Mouse (Mus musculus) intestine, embryonic 14.5 days (tissue): ENCODE data around the gene Phf3. TPM values are rescaled to one million over a fixed set of nuclear protein-coding genes. Genes with fewer than 3 reads are reported as not detected.
A peak's percentile ranks its signal among the peaks of the same experiment; 100 is the strongest.

Source experiments
- ATAC-seq: fragments of 200-750 bp; cut with Nextera tagmentation; replicated peaks from 2 replicates; pipeline ENCODE4 v1.8.0; 2017; ENCODE audit warnings: low read depth, moderate number of reproducible peaks, moderate TSS enrichment, moderate library complexity; ENCODE audit not compliant: low FRiP score, low TSS enrichment
- DNase-seq: peaks from one replicate; pipeline ENCODE4 v3.0.0-alpha.2; 2018; ENCODE audit warnings: low spot score
- H3K27ac ChIP-seq: fragments of 300-500 bp; sonication (generic); 2 replicates; pipeline ENCODE4 v1.5.1; 2014; ENCODE audit warnings: low read depth, mild to moderate bottlenecking, control low read depth
- H3K27me3 ChIP-seq: fragments of 300-500 bp; sonication (generic); replicated peaks from 2 replicates; pipeline ENCODE4 v1.6.1; 2014; ENCODE audit warnings: low read length, control low read depth; ENCODE audit not compliant: control insufficient read depth, insufficient read depth
- H3K36me3 ChIP-seq: fragments of 300-500 bp; sonication (generic); 2 replicates; pipeline ENCODE4 v1.6.1; 2014; ENCODE audit warnings: low read length, control low read depth; ENCODE audit not compliant: control insufficient read depth, insufficient read depth
- H3K4me1 ChIP-seq: fragments of 300-500 bp; sonication (generic); replicated peaks from 2 replicates; pipeline ENCODE4 v1.6.1; 2014; ENCODE audit warnings: low read length, control low read depth, mixed read lengths; ENCODE audit not compliant: control insufficient read depth, insufficient read depth
- H3K4me2 ChIP-seq: fragments of 300-500 bp; sonication (generic); 2 replicates; pipeline ENCODE4 v1.6.1; 2014; ENCODE audit warnings: low read length
- H3K4me3 ChIP-seq: fragments of 300-500 bp; sonication (generic); 2 replicates; pipeline ENCODE4 v1.5.1; 2014; ENCODE audit warnings: low read depth, low read length, control low read depth, mixed read lengths
- H3K9ac ChIP-seq: fragments of 300-500 bp; sonication (generic); 2 replicates; pipeline ENCODE4 v1.6.1; 2014; ENCODE audit warnings: mild to moderate bottlenecking, low read length
- H3K9me3 ChIP-seq: fragments of 300-500 bp; sonication (generic); 2 replicates; pipeline ENCODE4 v1.6.1; 2016; ENCODE audit warnings: low read length, control low read depth; ENCODE audit not compliant: control insufficient read depth
- WGBS: fragments of 180-500 bp; shearing (Covaris S2); extraction: QIAGEN DNeasy Blood & Tissue Kit; methylation state at CpG from one replicate; pipeline ENCODE4 v1.1.7; 2014; 5-methylcytosine and 5-hydroxymethylcytosine counted together
- polyA plus RNA-seq: library from polyadenylated mRNA; unstranded; fragments of >200 nt; fragmentation: Nextera tagmentation; extraction: Ambion mirVana; gene quantifications from 2 replicates; pipeline ENCODE4 v1.2.1, GENCODE M21; 2014

Phf3 gene
- polyA plus RNA-seq, 1 experiment from 2014 or later, result 41.6 TPM

DNA sequence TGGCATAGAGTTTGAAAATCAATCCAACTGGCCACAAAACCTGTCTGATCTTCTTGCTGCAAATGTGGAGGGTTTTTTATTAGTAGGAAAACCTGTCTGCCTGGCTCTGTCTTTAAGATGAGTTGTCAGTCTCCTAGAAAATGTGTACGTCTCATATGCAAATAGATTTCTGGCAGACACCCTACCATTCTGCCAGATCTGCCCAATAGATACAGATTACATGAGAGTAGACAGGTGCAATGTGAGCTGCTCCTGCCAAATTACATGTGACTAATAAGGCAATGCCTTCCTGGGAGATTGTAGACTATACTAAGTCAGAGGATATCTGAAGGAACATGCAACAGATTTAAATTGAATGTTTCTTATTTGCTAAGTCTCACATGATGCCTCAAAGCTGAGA lies 83.5 kb downstream of the Phf3 start:
- Histone ChIP-seq H3K9ac (no peak overlapping the region), H3K36me3 (no peaks in the 10 kb centered on the region), H3K27me3 (no peaks in the 10 kb centered on the region), H3K27ac (no peak overlapping the region), H3K9me3 (no peaks in the 10 kb centered on the region), H3K4me2 (no peak overlapping the region), H3K4me3 (no peak overlapping the region), H3K4me1 (no peaks in the 10 kb centered on the region)
- no peak for DNase-seq
- ATAC-seq, result no peak
- WGBS, result 84% methylated on average over 1 of the region's 1 CpGs

GRCm38 (mm10) chr1:30789689-30790088 lies 84.0 kb downstream of the Phf3 start:
- Histone ChIP-seq H3K36me3 (no peaks in the 10 kb centered on the region), H3K9ac (no peak overlapping the region), H3K4me3 (no peak overlapping the region), H3K27ac (no peak overlapping the region), H3K27me3 (no peaks in the 10 kb centered on the region), H3K9me3 (no peaks in the 10 kb centered on the region), H3K4me2 (no peak overlapping the region), H3K4me1 (no peaks in the 10 kb centered on the region)
- 46% methylated on average over 1 of the region's 1 CpGs for WGBS
- no peak for DNase-seq
- no peak for ATAC-seq

GRCm38 (mm10) chr1:30789001-30789400 lies 84.7 kb downstream of the Phf3 start:
- H3K27ac ChIP-seq, result no peak overlapping the region
- no peak overlapping the region for H3K4me3 ChIP-seq
- WGBS, result 70% methylated on average over 2 of the region's 2 CpGs
- H3K27me3 ChIP-seq, result no peaks in the 10 kb centered on the region
- H3K4me2 ChIP-seq, result no peak overlapping the region
- no peaks in the 10 kb centered on the region for H3K4me1 ChIP-seq
- H3K9ac ChIP-seq, result no peak overlapping the region
- no peak for DNase-seq
- H3K36me3 ChIP-seq, result no peaks in the 10 kb centered on the region
- H3K9me3 ChIP-seq, result no peaks in the 10 kb centered on the region
- ATAC-seq, result no peak

- ATAC-seq, result no peak
- H3K27me3 ChIP-seq, result no peaks in the 10 kb centered on the region
- no peaks in the 10 kb centered on the region for H3K36me3 ChIP-seq
- no peaks in the 10 kb centered on the region for H3K4me1 ChIP-seq
- no peaks in the 10 kb centered on the region for H3K9me3 ChIP-seq
- H3K4me3 ChIP-seq, result no peak overlapping the region
- DNase-seq, result no peak
- no peak overlapping the region for H3K4me2 ChIP-seq
- no peak overlapping the region for H3K9ac ChIP-seq
- WGBS, result 84% methylated on average over 9 of the region's 9 CpGs
- no peak overlapping the region for H3K27ac ChIP-seq
These were observed 87.1 kb downstream of the Phf3 start for GRCm38 (mm10) chr1:30786583-30786982.

GRCm38 (mm10) chr1:30783741-30784140 lies 90.0 kb downstream of the Phf3 start:
- Histone ChIP-seq H3K4me3 (no peak overlapping the region), H3K4me2 (no peak overlapping the region), H3K27me3 (no peaks in the 10 kb centered on the region), H3K9ac (no peak overlapping the region), H3K36me3 (no peaks in the 10 kb centered on the region), H3K27ac (no peak overlapping the region), H3K9me3 (no peaks in the 10 kb centered on the region), H3K4me1 (no peaks in the 10 kb centered on the region)
- 0 out of 2 replicates have a peak, but pooled peaks have one; percentile 32 for ATAC-seq
- DNase-seq, result no peak
- WGBS, result 69% methylated on average over 6 of the region's 6 CpGs

DNA sequence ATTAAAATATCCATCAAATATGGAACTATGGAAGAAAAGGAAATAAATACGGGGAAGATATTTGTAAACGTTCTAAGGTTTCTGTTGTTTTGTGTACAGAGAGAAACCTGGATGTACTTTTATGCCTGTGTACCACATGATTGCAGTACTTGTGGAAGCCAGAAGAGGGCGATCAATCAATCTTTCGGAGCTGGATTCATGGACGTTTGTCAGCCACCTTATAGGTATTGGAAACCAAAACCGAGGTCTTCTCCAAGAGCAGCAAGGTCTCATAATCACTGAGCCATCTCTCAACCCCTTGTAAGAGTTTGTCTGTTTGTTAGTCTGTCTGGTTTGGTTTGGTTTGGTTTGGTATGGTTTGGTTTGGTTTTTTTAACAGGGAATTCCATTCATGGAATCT lies 93.4 kb downstream of the Phf3 start:
- Histone ChIP-seq H3K4me2 (no peak overlapping the region), H3K4me1 (no peaks in the 10 kb centered on the region), H3K9ac (no peak overlapping the region), H3K4me3 (no peak overlapping the region), H3K9me3 (no peaks in the 10 kb centered on the region), H3K27me3 (no peaks in the 10 kb centered on the region), H3K27ac (no peak overlapping the region), H3K36me3 (no peaks in the 10 kb centered on the region)
- 50% methylated on average over 6 of the region's 6 CpGs for WGBS
- no peak for DNase-seq
- ATAC-seq, result no peak

GRCm38 (mm10) chr1:30779562-30779961 lies 94.2 kb downstream of the Phf3 start:
- Histone ChIP-seq H3K4me2 (no peak overlapping the region), H3K9ac (no peak overlapping the region), H3K9me3 (no peaks in the 10 kb centered on the region), H3K4me3 (no peak overlapping the region), H3K36me3 (no peaks in the 10 kb centered on the region), H3K27me3 (no peaks in the 10 kb centered on the region), H3K4me1 (no peaks in the 10 kb centered on the region), H3K27ac (no peak overlapping the region)
- no peak for ATAC-seq
- DNase-seq, result no peak
- 91% methylated on average over 3 of the region's 3 CpGs for WGBS

- Histone ChIP-seq H3K4me1 (no peaks in the 10 kb centered on the region), H3K36me3 (no peaks in the 10 kb centered on the region), H3K9ac (no peak overlapping the region), H3K4me2 (no peak overlapping the region; the same call in 1 of the 2 replicates), H3K4me3 (no peak overlapping the region), H3K9me3 (no peaks in the 10 kb centered on the region), H3K27me3 (no peaks in the 10 kb centered on the region), H3K27ac (no peak overlapping the region)
- ATAC-seq, result no peak
- DNase-seq, result peak; percentile 54
- WGBS, result 18% methylated on average over 14 of the region's 14 CpGs
These were observed 95.2 kb downstream of the Phf3 start for GRCm38 (mm10) chr1:30778374-30779005.

- Histone ChIP-seq H3K36me3 (no peaks in the 10 kb centered on the region), H3K9me3 (no peaks in the 10 kb centered on the region), H3K4me1 (no peaks in the 10 kb centered on the region), H3K4me3 (no peak overlapping the region), H3K27ac (no peak overlapping the region), H3K4me2 (no peak overlapping the region), H3K27me3 (no peaks in the 10 kb centered on the region), H3K9ac (no peak overlapping the region)
- ATAC-seq, result no peak
- no peak for DNase-seq
- 57% methylated on average over 2 of the region's 2 CpGs for WGBS
These were observed 97.5 kb downstream of the Phf3 start for GRCm38 (mm10) chr1:30776196-30776595.
